Mouse (Mus musculus): ENCODE results near the gene Galnt3. TPM values are rescaled to one million over a fixed set of nuclear protein-coding genes. Genes with fewer than 3 reads are reported as not detected.

Gene Galnt3
- polyA plus RNA-seq, 1 experiment from 2014 or later: 9.9 TPM

DNA sequence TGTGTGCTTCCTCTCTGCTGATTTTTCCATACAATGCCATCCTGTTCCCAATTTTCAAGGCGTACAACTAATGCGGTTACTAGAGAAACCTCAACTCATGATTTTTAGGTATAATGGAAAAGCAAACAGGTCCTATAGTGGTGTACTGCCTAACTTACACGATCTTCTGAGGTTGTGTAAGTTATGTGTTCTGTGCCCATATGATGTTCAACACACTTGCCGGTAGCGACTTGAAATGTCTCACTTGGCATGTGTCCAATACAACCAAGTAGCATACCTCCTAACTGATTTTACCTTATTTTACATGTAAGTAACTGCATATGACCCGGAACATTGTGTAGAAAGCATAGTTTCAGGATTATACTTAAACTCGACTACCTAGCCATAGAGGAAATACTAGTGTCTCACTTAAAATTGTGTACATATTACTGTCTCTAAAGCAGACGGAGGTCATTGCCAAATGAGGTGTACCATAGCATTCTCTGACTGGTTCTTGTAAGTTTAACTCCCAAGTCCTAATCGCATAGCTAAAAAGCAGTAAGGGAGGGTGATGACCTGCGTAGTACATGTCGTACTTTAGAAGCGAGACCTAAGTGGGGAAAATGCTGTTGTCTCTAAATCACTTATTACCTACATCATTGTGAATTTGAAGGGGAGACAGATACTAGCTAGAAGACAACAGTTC, 80.2 kb downstream of the Galnt3 start:
- Histone ChIP-seq H3K36me3 (ENCODE audit: control insufficient read depth, insufficient read depth, low read length) (no peaks in the 10 kb centered on the region), H3K4me1 (ENCODE audit: control insufficient read depth, insufficient read depth, low read length) (no peaks in the 10 kb centered on the region), H3K9me3 (ENCODE audit: control insufficient read depth, low read depth, low read length) (no peaks in the 10 kb centered on the region), H3K27me3 (ENCODE audit: control insufficient read depth, insufficient read depth, low read length) (no peaks in the 10 kb centered on the region), H3K27ac (ENCODE audit: low read length) (no peak overlapping the region), H3K4me2 (replicated peaks; ENCODE audit: low read depth, low read length) (no peak overlapping the region), H3K4me3 (ENCODE audit: low read depth, low read length) (no peak overlapping the region), H3K9ac (replicated peaks; ENCODE audit: low read depth, low read length) (no peak overlapping the region)
- no peak for ATAC-seq (ENCODE audit: insufficient number of reproducible peaks, insufficient read depth, low FRiP score, low read depth)
- WGBS: 90% methylated on average over 12 of the region's 12 CpGs

DNA sequence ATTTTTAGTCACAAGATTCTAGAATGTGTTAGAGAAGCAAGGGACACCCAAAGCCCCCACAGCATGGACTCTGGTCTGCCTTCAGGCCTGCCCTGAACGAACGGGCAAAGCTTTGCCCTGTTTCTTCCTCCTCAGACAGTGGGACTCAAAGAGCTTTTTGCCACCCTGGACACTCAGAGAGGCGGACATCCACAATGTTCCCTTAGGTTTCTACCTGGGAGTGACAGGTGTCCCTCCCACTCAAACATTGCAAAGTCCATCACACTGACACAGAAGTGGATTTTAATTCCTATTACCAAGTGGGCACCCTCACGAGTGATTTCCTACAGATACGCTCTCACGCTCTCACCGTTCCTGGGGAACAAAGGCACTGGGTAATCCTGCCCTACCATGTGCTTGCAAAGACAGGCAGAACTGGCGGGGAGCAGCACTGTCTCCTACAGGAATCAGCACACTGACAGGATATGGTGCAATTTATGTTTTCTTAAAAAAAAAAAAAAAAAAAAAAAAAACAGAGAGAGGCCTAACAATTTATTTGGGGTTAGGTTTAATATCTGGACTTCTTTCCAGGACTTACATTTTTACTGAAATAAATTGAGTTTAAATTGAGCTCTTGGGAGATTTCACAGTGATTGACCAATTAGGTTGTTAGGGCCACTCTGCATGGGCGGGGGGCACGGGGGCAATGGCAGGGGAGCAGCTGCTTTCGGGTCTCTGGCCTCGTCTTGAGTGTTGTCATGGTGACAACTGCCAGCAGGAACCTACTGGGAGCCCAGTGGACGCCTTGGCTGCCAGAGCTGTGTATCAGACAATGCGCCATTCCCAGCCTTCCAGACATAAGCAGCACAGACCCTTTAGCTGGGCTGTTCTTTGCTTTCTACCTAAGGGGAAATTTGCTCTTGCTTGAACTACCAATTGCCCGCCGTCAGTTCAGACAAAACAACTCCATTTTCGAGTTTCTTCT, 81.1 kb downstream of the Galnt3 start:
- H3K4me1 ChIP-seq (ENCODE audit: control insufficient read depth, insufficient read depth, low read length): no peaks in the 10 kb centered on the region
- no peaks in the 10 kb centered on the region for H3K9me3 ChIP-seq (ENCODE audit: control insufficient read depth, low read depth, low read length)
- no peaks in the 10 kb centered on the region for H3K27me3 ChIP-seq (ENCODE audit: control insufficient read depth, insufficient read depth, low read length)
- H3K36me3 ChIP-seq (ENCODE audit: control insufficient read depth, insufficient read depth, low read length): no peaks in the 10 kb centered on the region
- 70% methylated on average over 17 of the region's 17 CpGs for WGBS
- H3K27ac ChIP-seq (ENCODE audit: low read length): no peak overlapping the region
- ATAC-seq (ENCODE audit: insufficient number of reproducible peaks, insufficient read depth, low FRiP score, low read depth): no peak
- no peak overlapping the region for H3K4me3 ChIP-seq (ENCODE audit: low read depth, low read length)
- H3K9ac ChIP-seq (replicated peaks; ENCODE audit: low read depth, low read length): no peak overlapping the region
- H3K4me2 ChIP-seq (replicated peaks; ENCODE audit: low read depth, low read length): no peak overlapping the region

DNA sequence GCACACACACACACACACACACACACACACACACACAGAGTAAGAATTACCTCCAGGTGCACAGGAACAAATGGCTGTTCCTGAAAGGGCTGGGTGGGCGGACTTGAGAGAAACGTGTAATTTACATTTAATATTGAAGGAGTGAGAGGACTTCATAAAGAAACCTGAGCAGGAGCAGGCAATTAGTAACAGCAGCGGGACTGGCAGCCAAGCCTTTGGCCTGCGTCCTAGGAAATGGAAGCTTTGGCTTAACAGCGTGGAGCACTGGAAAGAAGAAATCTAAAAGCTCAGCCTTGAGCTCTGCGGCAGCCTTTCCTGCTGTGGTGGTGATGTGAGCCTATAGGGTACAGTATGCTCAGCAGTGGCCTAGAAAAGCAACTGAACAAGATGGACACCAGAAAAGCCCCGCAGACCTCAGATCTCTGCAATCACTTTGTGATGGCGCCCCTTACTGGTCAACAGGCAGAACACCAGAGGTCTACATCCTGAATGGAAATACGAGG, 82.8 kb downstream of the Galnt3 start:
- Histone ChIP-seq H3K27ac (ENCODE audit: low read length) (no peak overlapping the region), H3K4me1 (ENCODE audit: control insufficient read depth, insufficient read depth, low read length) (no peaks in the 10 kb centered on the region), H3K36me3 (ENCODE audit: control insufficient read depth, insufficient read depth, low read length) (no peaks in the 10 kb centered on the region), H3K9ac (replicated peaks; ENCODE audit: low read depth, low read length) (no peak overlapping the region), H3K9me3 (ENCODE audit: control insufficient read depth, low read depth, low read length) (no peaks in the 10 kb centered on the region), H3K4me3 (ENCODE audit: low read depth, low read length) (no peak overlapping the region), H3K27me3 (ENCODE audit: control insufficient read depth, insufficient read depth, low read length) (no peaks in the 10 kb centered on the region), H3K4me2 (replicated peaks; ENCODE audit: low read depth, low read length) (no peak overlapping the region)
- WGBS: 70% methylated on average over 9 of the region's 9 CpGs
- ATAC-seq (ENCODE audit: insufficient number of reproducible peaks, insufficient read depth, low FRiP score, low read depth): no peak

DNA sequence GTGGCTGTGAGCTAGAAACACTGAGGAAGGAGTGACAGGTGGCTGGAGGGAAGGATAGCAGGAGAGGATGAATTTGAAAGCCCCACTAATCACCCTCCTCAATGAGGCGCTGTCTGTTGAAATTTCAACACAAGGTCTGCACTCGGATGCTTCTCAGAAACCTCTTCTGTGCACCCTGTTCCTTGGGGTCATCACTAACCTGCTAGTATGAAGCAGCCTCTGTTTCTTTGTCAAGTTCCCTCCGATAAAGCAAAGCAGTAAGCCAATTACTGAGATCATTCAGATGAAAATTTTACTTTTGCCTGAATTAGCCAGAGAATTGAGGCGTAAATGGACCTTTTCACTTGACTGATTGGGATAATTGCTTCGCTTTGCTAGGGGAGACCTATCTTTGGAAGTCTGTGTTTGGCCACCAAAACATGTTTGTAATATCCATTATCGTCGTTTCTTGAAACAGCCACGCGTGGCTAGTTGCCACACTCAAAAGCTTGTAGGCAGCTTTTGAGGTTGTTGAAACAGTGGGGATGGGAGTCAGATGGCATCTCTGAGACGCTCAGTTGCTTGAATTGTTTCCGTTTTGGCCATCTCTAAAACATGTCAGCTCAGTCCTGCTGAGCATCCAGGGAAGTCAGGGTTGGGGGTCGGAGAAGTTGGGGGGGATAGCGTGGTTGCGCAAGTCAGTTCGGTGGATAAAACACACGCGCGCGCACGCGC, 83.4 kb downstream of the Galnt3 start:
- Histone ChIP-seq H3K27ac (ENCODE audit: low read length) (no peak overlapping the region), H3K4me2 (replicated peaks; ENCODE audit: low read depth, low read length) (no peak overlapping the region), H3K36me3 (ENCODE audit: control insufficient read depth, insufficient read depth, low read length) (no peaks in the 10 kb centered on the region), H3K9me3 (ENCODE audit: control insufficient read depth, low read depth, low read length) (no peaks in the 10 kb centered on the region), H3K4me1 (ENCODE audit: control insufficient read depth, insufficient read depth, low read length) (no peaks in the 10 kb centered on the region), H3K27me3 (ENCODE audit: control insufficient read depth, insufficient read depth, low read length) (no peaks in the 10 kb centered on the region), H3K9ac (replicated peaks; ENCODE audit: low read depth, low read length) (no peak overlapping the region), H3K4me3 (ENCODE audit: low read depth, low read length) (no peak overlapping the region)
- ATAC-seq (ENCODE audit: insufficient number of reproducible peaks, insufficient read depth, low FRiP score, low read depth): no peak
- WGBS: 89% methylated on average over 21 of the region's 21 CpGs

DNA sequence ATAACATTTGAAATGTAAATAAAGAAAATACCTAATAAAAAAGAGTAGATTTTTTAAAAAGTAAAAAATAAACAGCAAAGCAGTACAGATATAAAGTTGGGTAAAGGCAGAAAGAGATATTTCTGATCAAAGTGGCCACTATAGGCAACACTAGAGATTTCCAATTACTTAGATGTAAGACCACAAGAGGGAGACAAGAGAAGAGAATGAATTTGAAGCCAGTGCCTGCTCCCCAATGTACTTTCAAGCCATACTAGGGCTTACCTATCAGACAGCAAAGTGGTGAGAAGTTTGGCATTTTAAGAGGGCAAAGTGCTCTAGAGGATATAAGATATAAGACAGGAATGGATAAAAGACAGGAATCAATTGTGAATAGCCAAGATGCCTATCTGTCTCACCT, 84.2 kb downstream of the Galnt3 start:
- H3K27ac ChIP-seq (ENCODE audit: low read length): no peak overlapping the region
- no peaks in the 10 kb centered on the region for H3K4me1 ChIP-seq (ENCODE audit: control insufficient read depth, insufficient read depth, low read length)

DNA sequence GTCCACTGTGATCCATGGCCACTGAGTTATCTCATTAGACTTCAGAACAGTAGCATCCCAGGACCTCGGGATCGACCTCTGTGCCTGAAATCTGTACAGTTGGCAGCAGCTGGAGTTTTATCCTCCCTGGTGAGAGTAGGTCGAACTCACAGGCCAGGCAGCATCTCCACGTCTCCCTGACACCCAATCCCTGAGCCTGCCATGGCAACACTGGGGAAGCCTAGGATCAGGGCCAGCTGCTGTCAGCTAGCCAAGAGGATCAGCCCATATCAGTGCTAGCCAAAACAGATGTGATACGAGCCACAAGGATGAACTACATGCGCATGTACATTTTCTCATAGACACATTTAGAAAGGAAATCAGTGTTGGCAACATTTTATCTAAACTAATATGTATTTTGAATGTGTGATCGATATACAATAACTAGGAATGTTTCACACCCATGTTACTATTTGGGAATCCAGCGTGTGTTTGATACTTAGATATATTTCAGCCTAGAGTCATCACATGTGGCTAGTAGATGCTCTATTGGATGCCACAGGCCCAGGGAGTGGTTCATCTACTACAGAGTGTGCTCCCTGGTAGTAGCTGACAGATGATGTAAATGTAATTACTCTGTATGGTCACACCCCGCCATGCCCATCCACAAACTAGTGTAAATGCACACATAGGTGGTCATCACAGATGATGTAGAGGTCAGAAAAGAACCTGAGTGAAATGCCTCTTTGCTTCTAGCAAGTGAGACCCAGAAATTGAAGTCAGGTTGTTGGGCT, 89.7 kb downstream of the Galnt3 start:
- no peaks in the 10 kb centered on the region for H3K4me1 ChIP-seq (ENCODE audit: control insufficient read depth, insufficient read depth, low read length)
- no peak overlapping the region for H3K27ac ChIP-seq (ENCODE audit: low read length)
- no peaks in the 10 kb centered on the region for H3K36me3 ChIP-seq (ENCODE audit: control insufficient read depth, insufficient read depth, low read length)
- no peaks in the 10 kb centered on the region for H3K9me3 ChIP-seq (ENCODE audit: control insufficient read depth, low read depth, low read length)
- WGBS: 70% methylated on average over 9 of the region's 9 CpGs
- H3K27me3 ChIP-seq (ENCODE audit: control insufficient read depth, insufficient read depth, low read length): no peaks in the 10 kb centered on the region
- H3K4me3 ChIP-seq (ENCODE audit: low read depth, low read length): no peak overlapping the region
- no peak for ATAC-seq (ENCODE audit: insufficient number of reproducible peaks, insufficient read depth, low FRiP score, low read depth)
- H3K4me2 ChIP-seq (replicated peaks; ENCODE audit: low read depth, low read length): no peak overlapping the region
- H3K9ac ChIP-seq (replicated peaks; ENCODE audit: low read depth, low read length): no peak overlapping the region

More for the DNA sequence above, 84.2 kb downstream of the Galnt3 start:
- H3K4me2 ChIP-seq (replicated peaks; ENCODE audit: low read depth, low read length): no peak overlapping the region
- H3K9ac ChIP-seq (replicated peaks; ENCODE audit: low read depth, low read length): no peak overlapping the region
- no peaks in the 10 kb centered on the region for H3K27me3 ChIP-seq (ENCODE audit: control insufficient read depth, insufficient read depth, low read length)
- H3K4me3 ChIP-seq (ENCODE audit: low read depth, low read length): no peak overlapping the region
- no peaks in the 10 kb centered on the region for H3K9me3 ChIP-seq (ENCODE audit: control insufficient read depth, low read depth, low read length)
- H3K36me3 ChIP-seq (ENCODE audit: control insufficient read depth, insufficient read depth, low read length): no peaks in the 10 kb centered on the region
- ATAC-seq (ENCODE audit: insufficient number of reproducible peaks, insufficient read depth, low FRiP score, low read depth): no peak

Data from stomach, embryonic 14.5 days (tissue).